Mouse (Mus musculus): ENCODE data around the gene Dpf2.

GRCm38 (mm10) chr19:5891521-5892258 is 21.1 kb downstream of the Dpf2 start:
- TF ChIP-seq CTCF (IDR thresholded peaks at IDR 0.05; ENCODE audit: low read depth): no peak
- 0 out of 2 replicates have a peak, but pooled peaks have one; percentile 36 for TF ChIP-seq EP300 (IDR thresholded peaks at IDR 0.05; ENCODE audit: low read depth)
